Mouse (Mus musculus): ENCODE data around the gene Nfkb2.

Gene Nfkb2

DNA sequence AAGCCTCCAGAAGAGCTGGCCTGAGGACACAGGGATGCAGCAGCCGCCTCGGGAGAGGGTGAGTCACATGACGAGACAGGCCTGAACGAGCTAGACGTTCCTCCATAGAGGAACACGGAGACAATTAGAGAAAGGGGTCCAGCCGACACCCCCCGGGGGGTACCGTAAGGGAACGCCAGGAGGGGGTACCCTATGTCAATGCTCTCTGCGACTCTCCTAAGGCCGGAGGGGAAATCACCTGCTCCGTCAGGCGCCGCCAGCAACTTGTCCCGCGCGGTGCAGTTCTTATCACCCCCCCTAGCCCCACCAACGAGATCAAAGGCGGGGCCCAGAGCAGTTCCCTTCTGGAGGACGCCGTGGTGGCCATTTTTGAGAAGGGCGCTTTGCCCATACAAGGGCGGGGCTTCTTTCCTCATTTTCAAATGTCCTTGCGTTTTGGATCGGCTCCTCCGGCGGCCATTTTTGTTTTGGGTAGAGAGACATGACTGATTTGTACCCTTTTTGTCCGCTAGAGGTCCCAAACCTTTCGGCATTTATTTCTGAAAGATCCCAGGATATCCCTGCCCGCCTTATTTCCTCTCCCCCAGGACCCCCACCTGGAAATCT, 34.3 kb downstream of the Nfkb2 start, which contains the start of gene Cuedc2:
Gene Cuedc2, minus strand, starts transcription at position 372 of the 606 bp plus-strand sequence.
- DNase-seq (ENCODE audit: low read depth, low spot score), result peak; percentile 97

GRCm38 (mm10) chr19:46338942-46339286, 34.8 kb downstream of the Nfkb2 start:
- H3K27me3 ChIP-seq (ENCODE audit: control insufficient read depth, insufficient read depth, low read length, poor library complexity, severe bottlenecking), result no peaks in the 10 kb centered on the region
- DNase-seq (ENCODE audit: low read depth, low spot score), result no peak
- no peaks in the 10 kb centered on the region for H3K36me3 ChIP-seq (ENCODE audit: control insufficient read depth, insufficient read depth, low read length, poor library complexity, severe bottlenecking)

More for the DNA sequence above, 34.3 kb downstream of the Nfkb2 start, which contains the start of gene Cuedc2:
- H3K27me3 ChIP-seq (ENCODE audit: control insufficient read depth, insufficient read depth, low read length, poor library complexity, severe bottlenecking), result no peaks in the 10 kb centered on the region
- H3K36me3 ChIP-seq (ENCODE audit: control insufficient read depth, insufficient read depth, low read length, poor library complexity, severe bottlenecking), result no peaks in the 10 kb centered on the region

GRCm38 (mm10) chr19:46339287-46339971, 35.3 kb downstream of the Nfkb2 start:
- no peaks in the 10 kb centered on the region for H3K36me3 ChIP-seq (ENCODE audit: control insufficient read depth, insufficient read depth, low read length, poor library complexity, severe bottlenecking)
- H3K27me3 ChIP-seq (ENCODE audit: control insufficient read depth, insufficient read depth, low read length, poor library complexity, severe bottlenecking), result no peaks in the 10 kb centered on the region
- DNase-seq (ENCODE audit: low read depth, low spot score), result peak; percentile 79

DNA sequence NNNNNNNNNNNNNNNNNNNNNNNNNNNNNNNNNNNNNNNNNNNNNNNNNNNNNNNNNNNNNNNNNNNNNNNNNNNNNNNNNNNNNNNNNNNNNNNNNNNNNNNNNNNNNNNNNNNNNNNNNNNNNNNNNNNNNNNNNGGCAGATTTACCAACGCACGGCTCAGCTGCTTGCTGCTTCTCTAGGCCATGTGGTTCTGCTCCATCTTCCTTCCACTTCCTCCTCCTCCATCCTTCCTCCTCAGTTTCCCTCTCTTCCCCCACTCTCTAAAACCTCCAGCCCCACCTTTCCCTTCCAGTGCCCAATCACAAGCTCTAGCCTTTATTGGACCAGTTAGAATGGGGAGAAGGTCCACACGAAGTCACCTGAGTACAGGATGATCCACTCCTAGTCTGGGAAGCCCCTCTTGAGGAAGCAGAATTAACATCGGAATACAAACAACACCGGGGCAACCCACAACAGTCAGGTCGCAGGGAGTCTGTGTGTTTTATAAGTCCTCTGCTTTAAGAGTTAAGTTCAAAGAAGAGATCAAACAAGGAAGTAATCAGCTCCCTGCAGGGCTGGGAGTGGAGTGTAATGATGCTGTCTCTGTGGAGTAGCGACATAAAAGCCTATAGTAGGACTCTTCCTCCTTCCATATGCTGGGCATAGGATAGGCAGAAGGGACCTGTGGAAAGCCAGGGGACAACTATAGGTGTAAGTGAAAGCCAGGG, 40.7 kb downstream of the Nfkb2 start:
- Histone ChIP-seq H3K36me3 (ENCODE audit: control insufficient read depth, insufficient read depth, low read length, poor library complexity, severe bottlenecking) (no peaks in the 10 kb centered on the region), H3K27me3 (ENCODE audit: control insufficient read depth, insufficient read depth, low read length, poor library complexity, severe bottlenecking) (no peaks in the 10 kb centered on the region)
- DNase-seq (ENCODE audit: low read depth, low spot score), result no peak

GRCm38 (mm10) chr19:46347146-46347545, 43.0 kb downstream of the Nfkb2 start:
- Histone ChIP-seq H3K27me3 (ENCODE audit: control insufficient read depth, insufficient read depth, low read length, poor library complexity, severe bottlenecking) (no peaks in the 10 kb centered on the region), H3K36me3 (ENCODE audit: control insufficient read depth, insufficient read depth, low read length, poor library complexity, severe bottlenecking) (no peaks in the 10 kb centered on the region)

DNA sequence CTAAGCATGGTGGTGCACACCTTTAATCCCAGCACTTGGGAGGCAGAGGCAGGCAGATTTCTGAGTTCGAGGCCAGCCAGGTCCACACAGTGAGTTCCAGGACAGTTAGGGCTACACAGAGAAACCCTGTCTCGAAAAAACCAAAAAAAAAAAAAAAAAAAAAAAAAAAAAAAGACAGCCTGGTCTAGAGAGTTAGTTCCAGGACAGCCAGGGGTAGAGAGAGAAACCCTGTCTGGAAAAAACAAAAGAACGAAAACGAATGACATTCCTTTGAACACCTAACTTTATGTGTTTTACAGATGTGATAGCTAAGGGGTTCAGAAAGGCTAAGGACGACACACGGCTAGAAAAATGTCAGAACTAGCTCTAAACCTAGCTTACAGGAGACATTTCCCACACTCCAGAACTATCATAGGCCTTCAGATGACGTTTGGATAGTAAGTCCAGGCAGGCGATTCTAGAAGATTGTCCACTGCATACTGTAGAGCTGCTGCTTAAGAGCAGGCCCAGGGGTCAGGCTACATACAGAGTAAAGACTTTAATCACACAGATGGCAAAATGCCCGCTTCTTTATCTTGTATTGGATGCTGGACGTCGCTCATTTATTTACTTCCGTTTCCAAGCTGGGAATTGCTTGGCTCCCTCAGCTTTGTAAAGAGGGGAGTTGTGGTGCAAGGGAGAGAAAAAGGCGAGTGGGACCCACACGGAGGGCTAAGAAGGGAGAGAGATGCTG, 44.0 kb downstream of the Nfkb2 start:
- Histone ChIP-seq H3K27me3 (ENCODE audit: control insufficient read depth, insufficient read depth, low read length, poor library complexity, severe bottlenecking) (no peaks in the 10 kb centered on the region), H3K36me3 (ENCODE audit: control insufficient read depth, insufficient read depth, low read length, poor library complexity, severe bottlenecking) (no peaks in the 10 kb centered on the region)
- DNase-seq (ENCODE audit: low read depth, low spot score), result no peak

More at GRCm38 (mm10) chr19:46347146-46347545, 43.0 kb downstream of the Nfkb2 start:
- no peak for DNase-seq (ENCODE audit: low read depth, low spot score)

GRCm38 (mm10) chr19:46348761-46349458, 44.8 kb downstream of the Nfkb2 start:
- H3K27me3 ChIP-seq (ENCODE audit: control insufficient read depth, insufficient read depth, low read length, poor library complexity, severe bottlenecking), result no peaks in the 10 kb centered on the region

DNA sequence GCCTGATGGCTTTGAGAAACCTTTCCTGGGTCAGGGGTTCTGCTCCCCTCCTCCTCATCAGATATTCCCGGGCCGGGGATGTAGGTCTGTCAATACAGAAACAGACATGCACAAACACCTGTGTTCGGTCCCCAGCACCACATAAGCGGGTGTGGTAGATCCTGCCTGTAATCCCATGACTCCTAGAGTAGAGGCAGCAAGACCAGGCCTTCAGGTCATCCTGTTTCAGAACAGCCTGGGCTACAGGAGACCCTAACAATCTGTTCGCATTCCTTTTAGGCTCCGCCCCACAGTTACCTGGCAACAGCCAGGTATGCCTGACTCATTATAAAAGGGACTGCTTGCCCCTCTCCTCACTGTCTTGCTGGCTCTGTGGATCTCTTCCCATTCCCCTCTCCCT, 45.4 kb downstream of the Nfkb2 start:
- H3K27me3 ChIP-seq (ENCODE audit: control insufficient read depth, insufficient read depth, low read length, poor library complexity, severe bottlenecking), result no peaks in the 10 kb centered on the region
- DNase-seq (ENCODE audit: low read depth, low spot score), result no peak

More at GRCm38 (mm10) chr19:46348761-46349458, 44.8 kb downstream of the Nfkb2 start:
- no peaks in the 10 kb centered on the region for H3K36me3 ChIP-seq (ENCODE audit: control insufficient read depth, insufficient read depth, low read length, poor library complexity, severe bottlenecking)
- DNase-seq (ENCODE audit: low read depth, low spot score), result peak; percentile 69

GRCm38 (mm10) chr19:46350168-46350932, 46.2 kb downstream of the Nfkb2 start, which contains the start of gene 2310034G01Rik:
2310034G01Rik (minus strand) TSS chr19:46350302.
- Histone ChIP-seq H3K36me3 (ENCODE audit: control insufficient read depth, insufficient read depth, low read length, poor library complexity, severe bottlenecking) (no peaks in the 10 kb centered on the region), H3K27me3 (ENCODE audit: control insufficient read depth, insufficient read depth, low read length, poor library complexity, severe bottlenecking) (no peaks in the 10 kb centered on the region)
- DNase-seq (ENCODE audit: low read depth, low spot score), result no peak

More for the DNA sequence above, 45.4 kb downstream of the Nfkb2 start:
- H3K36me3 ChIP-seq (ENCODE audit: control insufficient read depth, insufficient read depth, low read length, poor library complexity, severe bottlenecking), result no peaks in the 10 kb centered on the region

DNA sequence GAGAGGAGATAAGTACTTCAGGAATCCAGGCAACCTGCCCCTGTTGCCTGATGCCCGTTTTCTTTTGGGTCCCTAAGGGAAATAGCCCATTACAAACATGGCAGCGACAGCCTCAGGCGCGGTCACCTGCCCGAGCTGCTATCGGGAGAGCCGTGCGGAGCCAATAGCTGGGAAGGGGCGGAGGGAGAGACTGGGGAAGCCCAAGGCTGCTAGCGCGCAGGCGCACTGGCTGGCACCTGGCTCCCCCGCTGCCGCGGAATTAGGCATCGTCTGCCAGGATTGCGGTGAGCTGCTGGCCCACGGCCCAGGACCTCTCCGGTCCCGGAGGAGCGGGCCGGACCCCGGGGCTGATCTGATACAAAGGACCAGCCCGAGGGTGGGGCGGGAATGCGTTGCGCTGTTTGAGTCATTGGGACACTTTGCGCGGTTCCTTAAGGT, 52.6 kb downstream of the Nfkb2 start:
- H3K27me3 ChIP-seq (ENCODE audit: control insufficient read depth, insufficient read depth, low read length, poor library complexity, severe bottlenecking), result no peaks in the 10 kb centered on the region
- DNase-seq (ENCODE audit: low read depth, low spot score), result peak; percentile 76
- H3K36me3 ChIP-seq (ENCODE audit: control insufficient read depth, insufficient read depth, low read length, poor library complexity, severe bottlenecking), result no peaks in the 10 kb centered on the region

GRCm38 (mm10) chr19:46357344-46358280, 53.5 kb downstream of the Nfkb2 start:
- H3K27me3 ChIP-seq (ENCODE audit: control insufficient read depth, insufficient read depth, low read length, poor library complexity, severe bottlenecking), result no peaks in the 10 kb centered on the region
- no peak for DNase-seq (ENCODE audit: low read depth, low spot score)
- no peaks in the 10 kb centered on the region for H3K36me3 ChIP-seq (ENCODE audit: control insufficient read depth, insufficient read depth, low read length, poor library complexity, severe bottlenecking)

GRCm38 (mm10) chr19:46358381-46358780, 54.3 kb downstream of the Nfkb2 start:
- no peak for DNase-seq (ENCODE audit: low read depth, low spot score)
- Histone ChIP-seq H3K36me3 (ENCODE audit: control insufficient read depth, insufficient read depth, low read length, poor library complexity, severe bottlenecking) (no peaks in the 10 kb centered on the region), H3K27me3 (ENCODE audit: control insufficient read depth, insufficient read depth, low read length, poor library complexity, severe bottlenecking) (no peaks in the 10 kb centered on the region)

All from splenic B cell, adult 2 months (primary cell).